Mouse (Mus musculus): Measurements from ENCODE around the gene Il17re.

Gene Il17re

GRCm38 (mm10) chr6:113443091-113443490 lies 15.2 kb upstream of the Il17re start:
- DNase-seq (ENCODE audit: low spot score): peak; percentile 61

GRCm38 (mm10) chr6:113444207-113444965 lies 13.9 kb upstream of the Il17re start:
- peak; percentile 14 for DNase-seq (ENCODE audit: low spot score)

- no peak for DNase-seq (ENCODE audit: low spot score)
Measured at GRCm38 (mm10) chr6:113447639-113448038, 10.6 kb upstream of the Il17re start.

GRCm38 (mm10) chr6:113451839-113452238 lies 6.4 kb upstream of the Il17re start:
- peak; percentile 82 for DNase-seq (ENCODE audit: low spot score)

DNA sequence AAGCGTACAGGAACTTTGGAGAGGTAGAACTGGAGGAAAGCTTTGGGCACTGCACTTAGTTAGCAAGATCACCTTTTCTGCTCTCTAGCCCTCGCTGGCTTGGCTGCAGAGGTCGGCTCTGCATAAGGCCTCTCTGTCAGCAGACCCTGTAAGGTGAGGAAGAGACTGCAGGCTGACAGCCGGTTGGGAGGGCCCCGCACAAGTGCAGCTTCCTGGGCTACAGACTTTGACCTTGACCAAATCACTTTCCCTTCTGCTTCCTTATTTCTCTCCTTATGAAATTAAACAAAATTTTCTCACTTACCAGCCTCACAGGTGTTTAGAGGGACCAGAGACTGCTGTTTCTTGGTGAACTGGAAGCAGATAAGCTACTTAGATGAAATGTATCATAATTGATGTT lies 3.3 kb upstream of the Il17re start:
- DNase-seq (ENCODE audit: low spot score): no peak

DNA sequence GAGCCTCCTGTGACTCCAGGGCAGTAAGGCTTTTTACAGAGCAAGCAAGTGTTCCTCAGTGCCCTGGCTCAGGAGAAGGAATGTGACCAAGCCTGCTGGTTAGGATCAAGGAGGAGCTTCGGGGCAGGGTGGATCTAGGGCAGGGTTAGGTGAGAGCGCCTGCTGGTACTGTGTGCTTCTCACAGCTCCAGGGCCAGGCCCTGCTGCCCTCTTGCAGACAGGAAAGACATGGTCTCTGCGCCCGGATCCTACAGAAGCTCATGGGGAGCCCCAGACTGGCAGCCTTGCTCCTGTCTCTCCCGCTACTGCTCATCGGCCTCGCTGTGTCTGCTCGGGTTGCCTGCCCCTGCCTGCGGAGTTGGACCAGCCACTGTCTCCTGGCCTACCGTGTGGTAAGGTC lies 351 bp downstream of the Il17re start:
- peak; percentile 51 for DNase-seq (ENCODE audit: low spot score)

DNA sequence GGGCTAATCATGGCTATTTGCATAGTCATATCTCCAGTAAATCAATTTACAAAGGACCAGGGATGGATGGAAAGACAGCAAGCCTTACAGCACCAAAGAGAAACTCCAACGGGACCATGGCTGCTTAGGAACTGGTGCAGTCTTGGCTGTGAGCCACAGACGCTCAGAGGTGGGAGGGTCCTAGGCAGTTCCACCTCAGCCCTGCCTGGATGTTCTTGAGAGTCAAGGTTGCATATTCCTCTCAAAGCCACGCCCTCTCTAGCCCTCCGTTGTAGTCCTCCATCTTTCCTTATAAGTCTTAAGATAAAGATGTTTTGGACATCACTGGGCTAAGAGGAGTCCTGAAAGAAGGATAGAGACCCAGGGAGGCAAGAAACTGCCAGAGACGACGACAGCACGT lies 5.8 kb downstream of the Il17re start:
- DNase-seq (ENCODE audit: low spot score): no peak

DNA sequence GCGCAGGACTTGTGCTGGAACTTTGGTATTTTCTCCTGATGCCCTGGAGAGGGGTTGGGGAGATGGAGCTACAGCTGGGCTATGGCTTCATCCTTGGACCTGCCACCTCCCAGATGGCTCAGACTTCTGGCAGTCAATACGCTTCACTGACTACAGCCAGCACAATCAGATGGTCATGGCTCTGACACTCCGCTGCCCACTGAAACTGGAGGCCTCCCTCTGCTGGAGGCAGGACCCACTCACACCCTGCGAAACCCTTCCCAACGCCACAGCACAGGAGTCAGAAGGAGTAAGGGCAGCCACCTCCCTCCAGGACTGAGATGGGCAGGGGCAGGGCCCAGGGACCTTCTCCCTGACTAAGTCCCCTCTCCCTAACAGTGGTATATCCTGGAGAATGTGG lies 7.3 kb downstream of the Il17re start:
- DNase-seq (ENCODE audit: low spot score): peak; percentile 48

- DNase-seq (ENCODE audit: low spot score): no peak
Measured at GRCm38 (mm10) chr6:113468512-113468911, 10.2 kb downstream of the Il17re start.

DNA sequence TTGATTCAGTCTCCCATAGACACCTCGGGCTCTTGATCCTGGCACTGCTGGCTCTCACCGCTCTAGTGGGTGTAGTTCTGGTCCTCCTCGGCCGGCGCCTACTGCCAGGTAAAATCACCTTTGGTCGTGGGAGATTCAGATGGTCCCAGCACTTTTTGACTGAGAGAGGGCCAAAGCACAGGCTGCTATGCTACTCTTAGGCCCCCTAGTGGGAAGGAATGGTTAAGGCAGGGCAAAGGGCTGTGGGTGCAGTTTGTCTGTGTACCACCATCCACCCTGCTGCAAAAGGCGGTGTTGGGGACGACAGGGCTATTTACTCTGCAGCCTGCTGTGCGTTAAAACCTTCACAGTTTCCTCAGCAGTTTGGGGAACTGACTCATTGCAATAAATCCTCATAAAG lies 10.7 kb downstream of the Il17re start:
- peak; percentile 84 for DNase-seq (ENCODE audit: low spot score)

DNA sequence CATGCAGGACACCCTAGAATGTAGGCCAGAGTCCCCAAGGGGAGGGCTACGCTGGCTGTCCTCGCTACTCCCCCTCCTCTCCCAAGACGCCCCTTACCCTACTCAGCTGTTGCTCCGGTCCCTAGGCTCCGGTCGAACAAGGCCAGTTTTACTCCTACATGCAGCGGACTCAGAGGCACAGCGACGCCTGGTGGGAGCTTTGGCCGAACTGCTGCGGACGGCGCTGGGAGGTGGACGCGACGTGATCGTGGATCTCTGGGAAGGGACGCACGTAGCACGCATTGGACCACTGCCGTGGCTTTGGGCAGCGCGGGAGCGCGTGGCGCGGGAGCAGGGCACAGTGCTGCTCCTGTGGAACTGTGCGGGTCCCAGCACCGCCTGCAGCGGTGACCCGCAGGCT lies 11.1 kb downstream of the Il17re start:
- peak; percentile 64 for DNase-seq (ENCODE audit: low spot score)

- peak; percentile 90 for DNase-seq (ENCODE audit: low spot score)
Measured at GRCm38 (mm10) chr6:113471297-113471936, 13.1 kb downstream of the Il17re start, which contains the start of gene Il17rc. TSS of gene Il17rc (plus strand) at chr6:113471427.

GRCm38 (mm10) chr6:113472061-113472460 lies 13.8 kb downstream of the Il17re start:
- DNase-seq (ENCODE audit: low spot score): no peak

- no peak for DNase-seq (ENCODE audit: low spot score)
Measured at GRCm38 (mm10) chr6:113473246-113473645, 15.0 kb downstream of the Il17re start.

- no peak for DNase-seq (ENCODE audit: low spot score)
Measured at GRCm38 (mm10) chr6:113473715-113474114, 15.4 kb downstream of the Il17re start.

DNA sequence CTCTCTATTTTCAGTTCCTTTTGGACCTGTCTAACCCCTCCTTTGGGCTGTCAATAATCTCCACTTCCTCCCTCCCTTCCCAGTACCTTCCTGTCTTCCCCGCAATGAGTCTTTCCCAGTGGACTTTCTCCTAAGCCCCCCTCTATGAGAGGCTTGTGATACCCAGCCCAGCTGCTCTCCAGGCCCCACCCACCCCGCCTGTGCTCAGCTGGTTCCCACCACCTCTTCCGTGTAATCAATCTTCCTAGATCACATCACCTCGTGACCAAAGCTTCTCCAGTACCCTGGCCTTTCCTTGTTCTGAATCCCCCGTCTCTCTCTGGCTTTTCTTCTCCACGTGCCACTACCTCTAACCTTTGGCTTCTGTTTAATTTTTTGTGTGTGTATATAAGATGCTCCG lies 19.1 kb downstream of the Il17re start:
- no peak for DNase-seq (ENCODE audit: low spot score)

DNA sequence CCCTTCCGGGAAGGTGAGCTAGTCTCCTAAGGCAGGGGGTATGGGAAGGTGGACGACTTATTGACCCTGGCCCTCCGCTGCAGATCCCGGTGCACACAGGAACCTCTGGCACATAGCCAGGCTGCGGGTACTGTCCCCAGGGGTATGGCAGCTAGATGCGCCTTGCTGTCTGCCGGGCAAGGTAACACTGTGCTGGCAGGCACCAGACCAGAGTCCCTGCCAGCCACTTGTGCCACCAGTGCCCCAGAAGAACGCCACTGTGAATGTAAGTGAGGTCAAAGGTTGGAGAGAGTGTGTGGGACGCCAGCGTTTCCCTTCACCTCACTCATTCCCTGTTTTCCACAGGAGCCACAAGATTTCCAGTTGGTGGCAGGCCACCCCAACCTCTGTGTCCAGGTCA lies 20.6 kb downstream of the Il17re start:
- no peak for DNase-seq (ENCODE audit: low spot score)

DNA sequence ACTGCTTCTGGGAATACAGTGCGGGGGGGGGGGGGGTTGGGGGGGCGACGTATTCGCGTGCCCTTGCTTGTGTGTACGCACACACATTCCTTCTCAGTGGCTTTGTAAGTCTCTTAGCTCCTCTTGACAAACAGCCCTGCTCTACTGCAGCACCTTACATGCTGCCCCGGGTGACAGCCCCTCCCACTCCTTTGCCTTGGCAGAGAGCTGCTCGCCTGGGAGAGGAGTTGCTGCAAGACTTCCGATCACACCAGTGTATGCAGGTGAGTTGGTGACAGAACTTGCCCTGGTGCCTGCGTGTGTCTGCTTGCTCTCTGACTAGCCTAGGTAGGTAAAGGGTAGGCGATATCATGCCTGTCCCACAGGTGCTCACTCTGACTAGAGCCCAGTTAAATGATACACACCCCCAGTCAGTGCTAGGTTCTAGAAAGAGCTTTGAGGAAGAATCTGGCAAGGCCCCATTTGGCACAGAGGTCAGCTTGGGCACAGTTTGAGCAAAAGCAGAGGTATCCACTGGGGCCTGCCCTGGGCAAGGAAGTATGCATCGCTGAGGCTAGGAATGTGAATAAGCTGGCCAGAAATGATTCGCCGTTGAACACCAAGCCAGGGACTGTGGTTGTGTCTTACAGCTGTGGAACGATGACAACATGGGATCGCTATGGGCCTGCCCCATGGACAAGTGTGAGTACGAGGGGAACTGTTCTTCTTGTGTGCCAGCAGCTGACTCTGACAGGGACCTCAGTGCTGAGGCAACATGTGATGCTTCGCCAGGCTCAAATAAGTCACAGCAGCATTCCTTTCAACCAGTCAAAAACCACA lies 22.5 kb downstream of the Il17re start:
- peak; percentile 78 for DNase-seq (ENCODE audit: low spot score)

DNA sequence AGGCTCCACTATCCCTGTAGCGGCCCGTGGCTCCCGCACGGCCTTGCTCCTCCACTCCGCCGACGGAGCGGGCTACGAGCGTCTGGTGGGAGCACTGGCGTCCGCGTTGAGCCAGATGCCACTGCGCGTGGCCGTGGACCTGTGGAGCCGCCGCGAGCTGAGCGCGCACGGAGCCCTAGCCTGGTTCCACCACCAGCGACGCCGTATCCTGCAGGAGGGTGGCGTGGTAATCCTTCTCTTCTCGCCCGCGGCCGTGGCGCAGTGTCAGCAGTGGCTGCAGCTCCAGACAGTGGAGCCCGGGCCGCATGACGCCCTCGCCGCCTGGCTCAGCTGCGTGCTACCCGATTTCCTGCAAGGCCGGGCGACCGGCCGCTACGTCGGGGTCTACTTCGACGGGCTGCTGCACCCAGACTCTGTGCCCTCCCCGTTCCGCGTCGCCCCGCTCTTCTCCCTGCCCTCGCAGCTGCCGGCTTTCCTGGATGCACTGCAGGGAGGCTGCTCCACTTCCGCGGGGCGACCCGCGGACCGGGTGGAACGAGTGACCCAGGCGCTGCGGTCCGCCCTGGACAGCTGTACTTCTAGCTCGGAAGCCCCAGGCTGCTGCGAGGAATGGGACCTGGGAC lies 24.3 kb downstream of the Il17re start:
- DNase-seq (ENCODE audit: low spot score): no peak

DNA sequence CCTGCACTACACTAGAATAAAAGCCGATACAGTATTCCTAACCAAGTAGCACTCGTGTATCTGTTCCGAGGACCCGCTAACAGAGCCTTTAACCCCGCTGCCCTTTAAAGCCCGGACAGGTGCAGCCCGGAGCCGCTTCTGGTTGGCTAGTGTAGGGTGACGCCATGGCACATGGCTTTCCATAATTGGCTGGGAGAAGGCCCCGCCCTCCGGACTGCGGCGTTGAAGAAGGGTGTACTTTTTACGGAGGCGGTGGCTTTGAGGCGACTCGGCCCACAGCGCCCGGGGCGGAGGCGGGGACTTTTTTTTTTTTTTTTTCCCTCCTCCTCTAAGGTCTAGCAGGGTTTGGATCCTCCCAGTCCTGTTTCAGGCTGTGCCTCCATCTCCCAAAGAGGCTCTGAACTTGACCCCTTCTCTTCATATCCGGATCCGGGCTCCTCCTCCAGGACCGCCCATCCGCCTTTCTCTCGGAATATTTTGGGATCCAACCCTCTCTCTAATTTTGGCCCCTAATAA lies 24.9 kb downstream of the Il17re start, which contains the start of gene Creld1:
Creld1 (plus strand) TSS at position 198 of the 516 bp plus-strand sequence.
- DNase-seq (ENCODE audit: low spot score): no peak

DNA sequence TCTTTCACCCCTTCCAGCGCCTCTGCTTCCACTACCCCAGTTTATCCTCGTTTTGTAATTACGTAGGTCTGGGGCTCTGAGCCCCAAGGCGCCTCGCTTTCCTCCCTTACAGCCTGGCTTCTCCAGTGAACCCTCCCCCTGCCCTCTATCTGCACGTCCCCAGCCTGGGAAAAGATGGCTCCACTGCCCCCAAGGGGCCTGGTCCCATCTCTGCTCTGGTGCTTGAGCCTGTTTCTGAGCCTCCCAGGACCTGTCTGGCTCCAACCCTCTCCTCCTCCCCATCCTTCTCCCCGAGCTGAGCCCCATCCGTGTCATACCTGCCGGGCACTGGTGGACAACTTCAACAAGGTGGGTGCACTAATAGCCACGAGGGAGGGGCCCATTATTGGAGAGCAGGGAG lies 25.4 kb downstream of the Il17re start:
- DNase-seq (ENCODE audit: low spot score): no peak

- peak; percentile 91 for DNase-seq (ENCODE audit: low spot score)
Measured at GRCm38 (mm10) chr6:113487125-113487576, 28.9 kb downstream of the Il17re start.
